Mouse (Mus musculus) right cerebral cortex, adult 2 months (tissue): ENCODE results near the gene Myh10.

Experiments used
- DNase-seq, 2 experiments: peaks; one replicate each; pipeline ENCODE4 v3.0.0; 2021 to 2022; ENCODE audit warnings: low spot score in 2 of 2

Gene Myh10

DNA sequence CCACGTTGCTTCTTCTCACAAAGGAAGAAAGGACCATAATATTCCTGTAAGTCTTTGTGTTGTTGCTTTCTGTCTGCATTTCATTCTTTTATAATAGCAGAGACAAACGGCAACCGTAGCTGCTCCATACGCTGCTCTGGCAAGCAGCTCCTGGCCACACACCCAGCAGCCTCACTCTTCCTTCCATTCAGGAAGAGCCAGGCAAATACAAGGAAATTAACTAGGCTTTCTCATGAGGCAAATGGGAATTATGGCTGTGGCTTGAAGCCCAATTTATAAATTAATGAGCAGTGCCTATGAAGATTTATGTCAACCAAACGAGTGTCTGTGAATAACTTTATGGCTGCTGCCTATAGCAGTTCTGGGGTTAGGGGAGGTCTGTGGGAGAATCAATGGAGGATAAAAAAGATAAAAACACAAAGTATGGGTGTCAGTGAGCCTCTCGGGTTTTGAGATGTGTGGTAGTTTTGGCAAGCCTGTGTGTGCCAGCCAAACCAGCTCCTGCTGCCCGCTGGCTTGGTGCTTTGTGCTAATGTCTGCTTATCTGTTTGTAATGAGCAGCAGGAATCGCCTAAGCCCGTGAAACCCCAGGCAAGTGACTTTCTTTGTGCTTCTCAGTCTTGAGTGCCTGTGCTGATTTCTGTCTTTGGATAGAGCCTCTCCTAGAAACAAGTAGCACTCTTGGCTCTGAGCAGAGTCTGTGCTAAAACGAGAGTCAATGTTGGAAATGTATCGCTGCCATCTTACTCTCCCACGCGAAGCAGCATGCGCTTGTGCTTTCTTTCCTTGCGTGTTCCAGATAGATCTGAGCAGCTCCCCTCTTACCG lies 54.2 kb downstream of the Myh10 start:
- peak; percentile 55 to 59 for DNase-seq

DNA sequence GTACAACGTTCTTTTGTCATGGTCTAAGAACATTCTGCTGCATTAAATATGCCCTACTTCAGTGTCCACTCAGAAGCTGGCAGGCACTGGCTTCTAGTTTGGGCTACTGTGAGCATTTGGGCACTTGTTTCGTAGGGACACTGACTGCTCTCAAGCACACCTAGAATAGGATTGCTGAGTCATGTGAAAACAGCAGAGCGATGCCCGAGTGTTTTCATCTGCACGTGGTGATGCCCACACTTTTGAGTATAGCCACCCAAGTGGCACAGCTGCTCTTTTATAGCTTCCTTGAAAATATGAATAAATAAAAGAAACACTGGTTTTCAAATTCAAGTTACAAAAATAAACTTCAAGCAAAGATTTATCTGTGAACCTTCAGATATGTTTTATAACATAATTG lies 56.8 kb downstream of the Myh10 start:
- peak; percentile 28 to 50 for DNase-seq

DNA sequence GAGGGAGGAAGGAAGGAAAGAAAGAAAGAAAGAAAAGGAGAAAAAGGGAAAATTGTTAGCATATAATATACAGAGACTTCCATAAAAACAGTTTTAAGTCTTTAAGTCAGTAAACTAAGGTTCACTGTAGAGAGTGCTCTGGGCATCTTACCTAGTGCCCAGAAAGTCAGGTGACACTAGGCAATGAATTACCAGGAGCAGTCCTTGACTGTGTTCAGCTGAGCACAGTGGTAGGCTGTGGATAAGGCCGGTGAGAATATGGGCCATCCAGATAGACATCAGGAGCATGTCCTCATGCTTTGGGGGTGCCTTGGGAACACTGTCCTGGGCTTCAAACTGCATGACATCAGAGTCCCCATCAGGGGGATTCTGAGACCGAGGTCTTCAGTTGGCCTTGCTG lies 58.8 kb downstream of the Myh10 start:
- DNase-seq, result no peak

DNA sequence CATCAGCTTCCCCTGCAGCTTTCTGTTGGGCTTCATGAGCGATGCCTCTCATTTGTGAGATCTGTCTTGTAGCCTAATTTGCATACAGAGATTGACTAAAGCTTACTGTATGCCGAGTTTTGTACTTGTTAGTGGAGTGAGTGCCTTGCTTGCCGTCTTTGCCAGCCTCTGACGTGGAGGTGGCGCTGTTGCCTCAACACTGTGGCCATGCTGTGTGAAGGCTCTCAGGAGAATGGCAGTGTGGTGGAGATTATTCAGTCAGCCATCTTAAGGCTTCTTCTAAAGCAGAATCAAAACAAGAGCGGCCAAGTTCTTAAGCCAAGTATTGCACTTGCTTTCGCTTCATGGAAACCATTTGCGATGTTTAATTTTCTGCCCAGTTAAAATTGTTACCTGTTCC lies 59.6 kb downstream of the Myh10 start:
- peak; percentile 44 to 52 for DNase-seq

DNA sequence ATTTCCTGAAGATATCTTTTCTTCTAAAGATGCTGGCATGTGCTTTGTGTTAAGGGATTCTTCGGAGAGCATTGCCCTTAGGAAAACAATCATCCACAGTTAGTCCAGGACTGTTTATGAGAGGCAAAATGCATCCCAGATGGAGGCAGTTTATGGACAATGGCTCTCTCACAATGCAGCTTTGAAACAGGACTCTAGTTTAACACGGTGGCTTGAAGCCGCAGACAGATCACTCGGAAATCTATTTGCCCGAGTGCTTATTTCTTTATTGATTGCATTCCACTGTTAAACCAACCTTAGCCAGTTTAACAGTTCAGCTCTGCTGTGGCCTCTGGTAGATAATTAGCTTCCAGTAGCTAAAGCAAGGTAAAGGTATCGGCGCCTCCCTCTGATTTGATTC lies 62.9 kb downstream of the Myh10 start:
- DNase-seq, result no peak

DNA sequence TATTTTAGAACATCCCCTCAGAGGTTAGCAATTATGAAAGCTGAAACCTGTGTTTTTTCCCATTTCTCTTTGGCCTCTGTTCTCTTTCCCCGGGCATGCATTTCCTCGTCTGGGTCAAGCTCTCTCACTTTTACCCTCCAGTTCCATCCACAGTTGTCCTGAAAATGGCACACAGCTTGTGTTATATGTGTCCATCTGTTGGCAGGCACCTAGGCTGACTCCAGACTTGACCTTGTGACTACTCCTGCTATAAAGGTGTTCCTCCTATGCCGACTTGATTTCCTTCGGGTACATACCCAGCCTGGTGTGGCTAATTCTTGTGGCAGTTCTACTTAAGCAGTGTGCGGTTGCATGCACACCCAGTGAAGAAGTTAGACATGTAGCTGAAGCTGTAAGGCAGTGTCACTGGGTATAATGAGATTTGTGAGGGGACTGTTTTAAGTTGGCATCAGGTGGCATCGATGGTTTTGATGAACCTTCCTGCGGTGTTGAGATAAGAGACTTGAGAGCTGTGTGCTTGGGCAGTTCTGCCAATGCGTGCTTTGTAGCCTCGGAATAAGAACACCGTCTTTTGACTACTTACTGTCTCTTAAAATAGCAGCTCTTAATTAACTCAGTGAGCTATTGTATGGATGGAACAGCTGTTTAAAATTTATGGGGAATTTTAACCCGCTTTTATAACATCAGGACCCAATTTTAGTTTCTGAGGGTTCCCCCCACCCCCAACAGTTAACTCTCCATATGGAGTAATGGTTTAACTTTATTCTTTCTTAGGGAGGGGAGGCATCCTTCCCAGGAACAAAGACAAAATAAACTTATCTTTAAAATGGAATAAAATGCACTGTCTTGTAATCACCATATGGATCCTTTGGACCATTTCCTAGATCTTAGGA lies 65.3 kb downstream of the Myh10 start:
- DNase-seq, result no peak

DNA sequence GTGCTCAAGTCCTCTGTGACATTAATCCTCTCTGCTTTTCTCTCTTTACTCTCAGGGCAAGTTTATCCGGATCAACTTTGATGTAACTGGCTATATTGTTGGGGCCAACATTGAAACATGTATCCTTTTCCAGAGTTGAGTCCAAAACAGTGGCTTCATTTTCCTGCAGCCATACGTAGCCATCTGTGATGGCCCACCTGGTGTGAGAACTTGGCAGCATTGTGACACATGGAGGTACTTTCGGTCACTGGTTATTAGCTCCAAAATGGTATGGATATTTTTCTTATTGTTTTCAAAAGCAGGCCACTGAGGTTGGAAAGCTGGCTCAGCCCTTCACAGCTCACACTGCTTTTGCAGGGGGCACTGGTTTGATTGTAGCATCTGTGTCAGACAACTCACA lies 68.3 kb downstream of the Myh10 start:
- DNase-seq, result no peak

DNA sequence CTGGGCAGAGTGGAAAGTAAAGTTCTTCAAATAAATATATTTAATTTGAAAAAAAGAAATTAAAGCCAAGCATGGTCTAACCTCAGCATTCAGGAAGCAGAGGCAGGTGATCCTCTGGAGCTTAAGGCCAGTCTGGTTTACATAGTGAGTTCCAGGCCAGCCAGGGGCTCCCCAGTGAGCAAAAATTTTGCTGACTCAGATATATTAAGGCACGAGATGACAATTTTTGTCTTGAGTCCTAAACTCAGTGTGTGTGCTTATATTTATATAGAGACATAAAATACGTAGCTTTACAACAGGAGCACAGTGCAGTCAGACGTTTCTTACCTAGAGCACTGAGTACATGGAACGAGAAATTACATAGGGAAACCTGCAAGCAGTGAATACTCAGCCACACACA lies 69.8 kb downstream of the Myh10 start:
- DNase-seq, result no peak

DNA sequence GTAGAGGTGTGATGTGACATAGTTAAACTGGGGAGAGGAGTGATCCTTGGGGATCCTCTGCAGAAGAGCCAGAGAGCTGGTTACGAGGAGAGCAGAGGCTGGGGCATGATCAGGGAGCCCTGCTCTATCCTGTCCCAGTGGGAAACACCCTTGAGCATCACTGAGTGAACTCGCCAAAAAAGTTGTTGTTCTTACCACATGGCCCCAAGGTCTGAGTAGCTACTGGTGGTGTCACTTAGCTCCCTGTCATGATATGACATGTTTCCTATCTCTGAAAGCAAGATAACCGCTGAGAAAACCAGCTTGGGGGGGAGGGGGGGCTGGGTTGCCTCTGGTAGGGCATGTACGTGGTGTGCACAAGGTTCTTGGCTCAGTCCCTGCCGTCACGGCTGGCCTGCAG lies 70.3 kb downstream of the Myh10 start:
- DNase-seq, result no peak

DNA sequence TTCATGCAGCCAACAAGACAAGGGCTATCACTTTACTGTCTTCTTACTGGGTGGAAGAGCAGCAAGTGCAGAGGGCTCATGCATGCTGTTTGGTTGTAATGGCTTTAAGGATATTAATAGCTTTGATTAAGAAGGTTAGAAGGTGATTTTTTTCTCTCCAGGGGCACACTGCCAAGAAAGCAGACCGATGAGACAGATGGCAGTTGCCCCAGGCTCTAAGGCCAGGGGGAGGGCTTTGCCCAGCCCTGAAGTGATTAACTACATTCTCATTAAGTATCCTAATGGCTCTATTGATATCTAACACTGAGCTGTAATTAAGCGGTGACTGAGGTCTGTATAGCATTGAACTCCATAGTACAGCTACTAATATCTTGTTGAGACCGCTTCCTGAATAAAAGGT lies 73.3 kb downstream of the Myh10 start:
- DNase-seq, result no peak

DNA sequence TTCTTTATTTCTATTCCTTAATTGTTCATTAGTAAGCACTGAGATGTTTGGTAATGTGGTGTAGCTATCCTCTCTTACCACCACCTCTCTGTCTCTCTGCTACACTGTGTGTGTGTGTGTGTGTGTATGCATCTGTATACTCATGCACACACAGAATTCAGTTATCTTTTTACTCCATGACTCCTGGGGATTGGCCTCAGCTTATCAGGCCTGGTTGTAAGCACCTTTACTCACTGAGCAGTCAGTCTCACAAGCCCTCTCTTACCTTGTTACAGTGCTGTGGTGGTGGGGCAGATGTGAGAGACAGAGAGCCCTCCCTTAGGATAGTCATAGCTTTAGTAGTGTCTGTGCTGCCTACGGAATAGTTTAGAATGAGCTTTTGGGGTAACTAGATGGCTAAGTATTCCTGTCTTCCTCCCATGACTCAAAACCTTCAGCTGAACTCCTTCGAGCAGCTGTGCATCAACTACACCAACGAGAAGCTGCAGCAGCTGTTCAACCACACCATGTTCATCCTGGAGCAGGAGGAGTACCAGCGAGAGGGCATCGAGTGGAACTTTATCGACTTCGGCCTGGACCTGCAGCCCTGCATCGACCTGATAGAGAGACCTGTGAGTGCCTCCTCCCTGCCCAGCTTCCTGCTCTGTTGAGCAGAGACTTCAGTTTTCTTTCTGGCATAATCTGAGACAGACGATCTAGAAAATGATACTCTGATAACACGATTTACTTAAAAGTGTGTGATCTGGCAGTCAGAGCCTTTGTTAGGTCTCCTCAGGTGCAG lies 76.6 kb downstream of the Myh10 start:
- no peak for DNase-seq

DNA sequence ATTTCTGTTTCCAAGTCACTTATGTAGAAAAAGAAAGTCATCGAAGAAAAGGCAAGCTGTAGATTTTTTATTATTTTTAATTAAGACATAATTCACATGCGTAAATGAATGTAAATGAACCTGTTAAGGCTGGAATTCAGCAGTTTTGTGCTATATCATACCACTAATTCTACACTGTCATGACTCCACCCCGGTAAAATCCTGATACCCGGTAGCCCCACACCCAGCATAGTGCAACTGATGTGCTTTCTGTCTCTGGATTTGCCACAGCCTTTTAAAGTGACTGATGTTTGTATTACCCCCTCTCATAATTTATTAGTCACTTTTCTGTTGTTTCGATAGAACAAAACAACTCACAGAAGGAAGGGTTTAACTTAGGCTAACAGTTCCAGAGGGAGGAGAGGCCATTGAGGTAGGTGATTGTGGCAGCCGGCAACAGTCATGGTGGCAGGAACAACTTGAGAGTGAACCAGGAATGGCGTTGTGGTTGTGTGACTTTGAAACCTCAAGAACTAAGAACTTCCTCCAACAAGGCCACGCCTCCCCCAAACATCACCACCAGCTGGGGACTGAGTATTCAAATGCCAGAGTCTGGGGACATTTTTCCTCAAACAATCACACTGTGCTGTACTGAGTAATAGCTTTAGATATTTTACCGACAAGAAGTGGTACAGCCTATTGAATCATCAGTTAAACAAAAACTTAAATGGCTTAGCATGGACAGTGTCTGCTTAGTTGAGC lies 78.6 kb downstream of the Myh10 start:
- DNase-seq, result no peak

DNA sequence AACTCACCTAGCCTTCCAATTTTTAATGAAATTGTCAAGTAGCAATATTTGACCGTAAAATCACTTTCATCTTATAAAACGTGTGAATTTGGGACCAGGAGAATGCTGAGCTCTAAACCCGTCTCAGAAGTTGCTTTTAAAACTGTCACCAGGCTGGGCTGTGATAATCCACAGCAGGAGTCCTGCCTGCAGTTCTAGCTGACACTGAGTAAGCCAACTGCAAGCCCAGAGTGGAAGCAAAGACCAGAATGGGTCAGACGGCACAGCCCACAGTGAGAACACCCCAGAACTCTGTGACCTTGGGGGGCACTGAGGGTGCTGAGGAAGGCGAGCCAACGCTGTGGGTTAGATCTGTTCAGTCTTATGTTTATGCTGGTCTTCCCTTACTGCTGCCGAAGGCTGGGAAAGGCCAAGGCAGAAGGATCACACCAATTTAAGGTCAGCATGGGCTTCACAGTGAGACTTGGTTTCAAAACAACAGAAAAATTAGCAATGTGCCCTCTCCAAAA lies 84.8 kb downstream of the Myh10 start:
- no peak for DNase-seq

DNA sequence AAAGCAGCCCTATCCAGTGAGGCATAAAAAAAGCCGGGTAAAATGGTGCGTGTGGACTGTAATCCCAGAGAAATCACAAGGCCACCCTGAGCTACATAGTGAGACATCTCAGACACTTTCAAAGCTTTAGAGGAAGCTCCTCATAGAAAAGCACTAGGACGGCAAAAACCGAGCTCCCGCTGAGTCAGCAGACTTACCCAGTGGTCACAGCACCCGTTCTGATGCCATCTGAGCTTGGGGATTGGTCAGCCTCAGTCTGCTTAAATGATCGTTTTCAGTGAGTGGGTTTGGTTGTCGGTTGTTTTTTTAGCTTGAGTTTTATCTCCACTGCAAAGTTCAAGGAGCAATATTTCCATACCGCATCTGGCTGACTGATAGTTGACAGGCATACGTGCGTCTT lies 86.6 kb downstream of the Myh10 start:
- DNase-seq, result no peak

DNA sequence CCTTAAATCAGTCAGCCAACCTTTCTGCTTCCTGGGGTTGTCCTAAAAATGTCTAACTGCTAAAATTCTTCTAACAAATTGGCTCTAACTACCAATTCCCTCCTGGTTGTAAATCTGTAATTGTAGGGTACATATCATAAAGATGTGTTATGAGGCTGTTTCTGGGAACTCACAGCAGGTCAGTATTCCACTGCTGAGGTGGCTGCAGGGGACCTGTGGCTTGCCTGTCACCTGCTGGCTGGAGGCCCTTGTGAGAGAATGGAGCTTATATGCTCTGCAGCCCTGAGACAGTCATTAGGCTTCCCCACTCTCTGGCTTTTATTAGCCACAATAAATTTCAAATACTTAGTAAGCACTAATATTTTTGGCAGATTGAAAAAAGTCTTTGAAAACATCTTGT lies 87.5 kb downstream of the Myh10 start:
- no peak for DNase-seq

DNA sequence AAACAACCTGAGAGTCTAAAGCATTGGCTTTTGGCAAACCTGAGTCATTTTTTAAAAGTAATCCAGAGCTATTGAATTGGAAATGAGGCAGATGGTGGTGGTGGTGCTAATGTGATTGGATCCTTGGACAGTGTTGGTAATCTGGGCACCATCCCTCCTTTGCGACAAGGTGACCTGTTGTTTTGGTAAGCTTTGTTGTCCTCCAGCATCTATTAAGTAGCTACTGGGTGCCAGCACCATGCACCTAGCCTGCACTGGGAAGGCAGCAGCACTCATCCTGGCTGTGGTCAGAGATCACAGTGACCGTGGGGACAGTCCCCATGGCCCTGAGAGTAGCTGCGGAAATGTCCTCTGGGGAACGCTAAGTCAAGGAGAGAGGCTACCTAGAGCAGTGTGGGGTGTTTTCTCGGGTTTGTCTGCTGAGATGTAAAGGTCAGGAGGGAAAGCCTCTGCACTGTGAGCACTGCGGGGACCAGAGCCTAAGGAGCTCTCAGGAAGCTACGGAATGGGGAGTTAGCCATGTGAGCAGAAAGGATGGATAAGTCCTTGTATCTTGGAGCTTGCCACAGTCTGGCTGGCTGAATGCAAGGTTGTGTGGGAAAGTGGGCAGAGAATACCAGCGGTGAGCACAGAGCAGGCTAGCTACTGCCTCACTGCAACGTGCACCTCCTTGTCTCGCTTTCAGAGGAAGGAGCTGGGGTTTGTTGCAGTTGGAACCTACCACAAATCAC lies 88.5 kb downstream of the Myh10 start:
- peak in 1 of 2 experiments; percentile 39 for DNase-seq

DNA sequence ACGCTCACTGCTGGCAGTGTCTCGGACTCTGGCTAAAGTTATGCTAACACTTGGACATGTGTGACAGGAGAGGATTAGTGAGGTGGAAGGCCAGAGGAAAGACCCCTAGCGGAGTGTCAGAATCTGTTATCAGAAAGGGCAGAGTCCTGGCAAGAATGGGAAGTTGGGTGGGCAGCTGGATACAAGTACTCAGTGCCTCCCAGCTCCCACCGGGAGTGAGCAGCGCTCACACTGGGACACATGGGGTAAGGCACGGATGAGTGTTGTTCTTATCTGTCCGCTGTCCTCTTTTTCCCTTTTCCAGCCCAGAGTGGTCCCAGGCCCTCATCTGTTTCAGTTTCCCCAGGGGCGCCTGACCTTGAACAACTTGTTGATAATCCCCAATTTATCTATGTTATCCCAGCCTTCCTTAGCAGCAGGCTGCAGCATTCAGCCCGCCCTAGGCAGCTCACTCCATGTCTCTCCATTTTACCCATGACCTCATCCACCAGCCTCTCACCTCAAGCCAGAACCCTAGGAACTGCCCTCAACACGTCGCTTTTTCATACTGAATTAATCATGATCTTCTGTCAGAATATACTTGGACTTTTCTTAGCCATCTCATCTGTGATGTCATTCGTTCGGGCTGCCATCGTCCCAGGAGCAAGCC lies 89.2 kb downstream of the Myh10 start:
- no peak for DNase-seq

DNA sequence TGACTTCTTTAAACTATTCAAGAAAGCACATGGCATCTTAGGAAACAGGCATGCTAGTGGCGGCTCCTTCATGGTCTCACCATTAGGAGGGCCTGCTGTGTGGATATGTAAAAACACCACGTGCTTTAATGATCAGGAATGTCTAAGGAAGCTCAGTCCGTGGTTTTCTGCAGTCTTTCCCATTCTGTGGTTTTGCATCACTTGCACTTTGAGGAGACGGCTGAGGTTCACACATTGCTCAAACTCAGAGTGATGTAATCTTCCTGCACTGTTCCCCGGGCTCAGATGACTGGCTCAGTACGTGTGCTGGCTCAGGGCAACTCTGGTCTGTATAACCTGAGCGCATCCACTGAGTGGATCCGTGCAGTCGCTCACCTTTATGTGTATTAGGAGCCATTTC lies 91.0 kb downstream of the Myh10 start:
- DNase-seq, result no peak

DNA sequence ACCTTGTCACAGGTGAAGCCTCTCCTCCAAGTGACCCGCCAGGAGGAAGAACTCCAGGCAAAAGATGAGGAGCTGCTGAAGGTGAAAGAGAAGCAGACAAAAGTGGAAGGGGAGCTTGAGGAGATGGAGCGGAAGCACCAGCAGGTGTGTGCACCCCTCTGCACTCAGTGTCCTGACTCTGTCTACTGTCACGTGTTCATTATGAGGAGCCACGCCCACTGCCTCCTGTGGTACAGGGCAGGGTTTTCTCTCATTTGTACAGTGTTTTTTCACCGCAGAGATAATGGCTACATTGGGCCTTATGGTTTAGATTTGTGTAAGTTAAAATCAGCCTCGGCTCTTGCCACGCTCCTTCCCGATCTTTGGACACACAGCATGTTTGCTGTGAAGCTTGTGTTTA lies 94.5 kb downstream of the Myh10 start:
- no peak for DNase-seq

DNA sequence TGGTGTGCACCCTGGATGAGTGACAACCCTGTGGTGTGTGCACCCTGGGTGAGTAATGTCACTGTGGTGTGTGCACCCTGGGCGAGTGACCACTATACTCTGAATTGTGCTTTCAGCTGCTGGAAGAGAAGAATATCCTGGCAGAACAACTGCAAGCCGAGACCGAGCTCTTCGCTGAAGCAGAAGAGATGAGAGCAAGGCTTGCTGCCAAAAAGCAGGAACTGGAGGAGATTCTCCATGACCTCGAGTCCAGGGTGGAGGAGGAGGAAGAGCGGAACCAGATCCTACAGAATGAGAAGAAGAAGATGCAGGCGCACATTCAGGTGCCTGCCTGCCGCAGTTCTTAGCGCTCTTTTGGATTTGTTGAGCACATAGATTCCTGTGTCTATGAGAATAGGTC lies 95.9 kb downstream of the Myh10 start:
- DNase-seq, result no peak
